Mouse (Mus musculus): Measurements from ENCODE around the gene Rps10.

GRCm38 (mm10) chr17:27592565-27592910 is 43.9 kb downstream of the Rps10 start:
- TF ChIP-seq CTCF (IDR thresholded peaks at IDR 0.05; ENCODE audit: extremely low read depth, insufficient read length, insufficient replicate concordance, low read depth, low read length): no peak
- TF ChIP-seq POLR2A (IDR thresholded peaks at IDR 0.05; ENCODE audit: low read depth, low read length): no peak

Measured in small intestine, adult 2 months (tissue).